ENCODE assay signal across 11 mouse cellular contexts in the genomic region with DNA sequence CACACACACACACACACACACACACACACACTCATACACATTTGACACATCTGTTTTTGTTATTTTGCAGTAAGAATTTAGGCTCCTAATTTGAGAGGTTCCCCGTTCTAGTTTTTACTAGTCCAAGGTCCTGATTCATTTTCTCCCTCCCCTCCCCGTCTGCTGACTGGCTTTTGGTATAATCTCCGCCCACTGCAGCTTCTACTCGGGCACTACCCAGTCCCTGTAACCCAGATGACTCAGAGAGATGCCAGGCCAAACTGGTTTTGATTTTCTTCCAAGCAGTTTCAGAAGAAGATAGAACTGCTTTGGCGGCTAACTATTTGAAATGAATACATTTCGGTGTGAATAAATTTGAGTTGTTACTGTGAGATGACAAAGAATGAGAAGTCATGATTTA.
A peak's percentile ranks its signal among the peaks of the same experiment; 100 is the strongest.
DNase-seq lines count a peak whose midpoint lies in the region; TF ChIP-seq lines count a peak whose summit lies in the region.
"Had no signal": no experiment of that assay in that cellular context is flagged by ENCODE, and none has a peak within 500 bp of the region (broad histone marks: within the 10 kb centered on the region; RNA-seq: fewer than 3 reads in every experiment).

No protein-coding gene starts in this region.

- peak; percentile 26 for DNase-seq in gastrocnemius, adult 2 months
- DNase-seq in gastrocnemius, postnatal 4 days (ENCODE audit: low spot score in 2 of 2) = no peak
- DNase-seq in 3T3-L1 (ENCODE audit: low read depth, low spot score) = peak; percentile 92
- DNase-seq in adrenal gland, adult 8-10 months = peak; percentile 55
- peak; percentile 16 for DNase-seq in fat pad, adult 2 months (ENCODE audit: extremely low read depth, low read depth, low spot score)
- no peak for DNase-seq in thymus, postnatal 36 days
- DNase-seq in spleen, adult 18-20 months = no peak
- DNase-seq in right cerebral cortex, postnatal 14 days = no peak
- DNase-seq: retina, postnatal 1 day; thymus, adult 18-20 months had no signal

- H3K27ac ChIP-seq in gastrocnemius, adult 2 months = no peak overlapping the region
- H3K27ac ChIP-seq: midbrain, embryonic 13.5 days had no signal

- intact Hi-C loops in gastrocnemius, adult 2 months (cut with DNase I) = no loop called here

- TF ChIP-seq CTCF in gastrocnemius, adult 2 months (IDR thresholded peaks at IDR 0.05) = no peak

- no peak overlapping the region for H3K4me3 ChIP-seq in gastrocnemius, adult 2 months
- H3K4me3 ChIP-seq: midbrain, embryonic 13.5 days had no signal

Comparison
In these comparisons a context has a peak if more than half of its experiments do, and no peak if none do; other contexts are left out.
1. DNase-seq: peak in gastrocnemius, adult 2 months (single experiment), 3T3-L1 (single experiment), adrenal gland, adult 8-10 months (single experiment) and fat pad, adult 2 months (single experiment); none in gastrocnemius, postnatal 4 days (0 of 2), thymus, postnatal 36 days (0 of 2), spleen, adult 18-20 months (0 of 2) and right cerebral cortex, postnatal 14 days (single experiment).